Mouse (Mus musculus): Measurements from ENCODE around the gene Zdhhc19. TPM values are rescaled to one million over a fixed set of nuclear protein-coding genes. Genes with fewer than 3 reads are reported as not detected.

The Zdhhc19 gene
- polyA plus RNA-seq, 1 experiment = not detected

GRCm38 (mm10) chr16:32586482-32586881, 90.4 kb downstream of the Zdhhc19 start:
- WGBS = 95% methylated on average over 4 of the region's 4 CpGs

GRCm38 (mm10) chr16:32588568-32588967, 92.5 kb downstream of the Zdhhc19 start:
- 96% methylated on average over 3 of the region's 3 CpGs for WGBS
- no peak for TF ChIP-seq CTCF (IDR thresholded peaks at IDR 0.05; ENCODE audit: borderline replicate concordance, control insufficient read depth, extremely low read depth, insufficient read depth, low read length, poor library complexity)
- no peak for TF ChIP-seq POLR2A (IDR thresholded peaks at IDR 0.05; ENCODE audit: control insufficient read depth, extremely low read depth, insufficient read depth, low read length, poor library complexity)
- DNase-seq = no peak
- H3K27me3 ChIP-seq (ENCODE audit: control insufficient read depth, insufficient read depth, low read length) = no peaks in the 10 kb centered on the region
- H3K36me3 ChIP-seq (ENCODE audit: control insufficient read depth, insufficient read depth, low read length) = no peaks in the 10 kb centered on the region
- no peak overlapping the region for H3K27ac ChIP-seq (ENCODE audit: control insufficient read depth, insufficient read depth, low read length)
- no peak overlapping the region for H3K4me3 ChIP-seq (ENCODE audit: control insufficient read depth, insufficient read depth, low read length)
- peaks cover 4% of the 10 kb centered on the region for H3K4me1 ChIP-seq (replicated peaks; ENCODE audit: control insufficient read depth, insufficient read depth, low read length)

More at GRCm38 (mm10) chr16:32586482-32586881, 90.4 kb downstream of the Zdhhc19 start:
- Histone ChIP-seq H3K27me3 (ENCODE audit: control insufficient read depth, insufficient read depth, low read length) (no peaks in the 10 kb centered on the region), H3K27ac (ENCODE audit: control insufficient read depth, insufficient read depth, low read length) (no peak overlapping the region), H3K36me3 (ENCODE audit: control insufficient read depth, insufficient read depth, low read length) (no peaks in the 10 kb centered on the region), H3K4me3 (ENCODE audit: control insufficient read depth, insufficient read depth, low read length) (no peak overlapping the region), H3K4me1 (replicated peaks; ENCODE audit: control insufficient read depth, insufficient read depth, low read length) (no peaks in the 10 kb centered on the region)
- DNase-seq = no peak
- TF ChIP-seq POLR2A (IDR thresholded peaks at IDR 0.05; ENCODE audit: control insufficient read depth, extremely low read depth, insufficient read depth, low read length, poor library complexity) (no peak), CTCF (IDR thresholded peaks at IDR 0.05; ENCODE audit: borderline replicate concordance, control insufficient read depth, extremely low read depth, insufficient read depth, low read length, poor library complexity) (no peak)

- WGBS = 94% methylated on average over 8 of the region's 8 CpGs
- Histone ChIP-seq H3K4me1 (replicated peaks; ENCODE audit: control insufficient read depth, insufficient read depth, low read length) (peaks cover 21% of the 10 kb centered on the region), H3K36me3 (ENCODE audit: control insufficient read depth, insufficient read depth, low read length) (no peaks in the 10 kb centered on the region), H3K27ac (ENCODE audit: control insufficient read depth, insufficient read depth, low read length) (no peak overlapping the region), H3K4me3 (ENCODE audit: control insufficient read depth, insufficient read depth, low read length) (no peak overlapping the region), H3K27me3 (ENCODE audit: control insufficient read depth, insufficient read depth, low read length) (no peaks in the 10 kb centered on the region)
- DNase-seq = no peak
- TF ChIP-seq CTCF (IDR thresholded peaks at IDR 0.05; ENCODE audit: borderline replicate concordance, control insufficient read depth, extremely low read depth, insufficient read depth, low read length, poor library complexity) = no peak
- TF ChIP-seq POLR2A (IDR thresholded peaks at IDR 0.05; ENCODE audit: control insufficient read depth, extremely low read depth, insufficient read depth, low read length, poor library complexity) = no peak
Measured at GRCm38 (mm10) chr16:32591521-32591920, 95.5 kb downstream of the Zdhhc19 start.

- no peaks in the 10 kb centered on the region for H3K27me3 ChIP-seq (ENCODE audit: control insufficient read depth, insufficient read depth, low read length)
- TF ChIP-seq POLR2A (IDR thresholded peaks at IDR 0.05; ENCODE audit: control insufficient read depth, extremely low read depth, insufficient read depth, low read length, poor library complexity) (no peak), CTCF (IDR thresholded peaks at IDR 0.05; ENCODE audit: borderline replicate concordance, control insufficient read depth, extremely low read depth, insufficient read depth, low read length, poor library complexity) (no peak)
- H3K36me3 ChIP-seq (ENCODE audit: control insufficient read depth, insufficient read depth, low read length) = no peaks in the 10 kb centered on the region
- H3K4me3 ChIP-seq (ENCODE audit: control insufficient read depth, insufficient read depth, low read length) = no peak overlapping the region
- DNase-seq = no peak
- peaks cover 21% of the 10 kb centered on the region for H3K4me1 ChIP-seq (replicated peaks; ENCODE audit: control insufficient read depth, insufficient read depth, low read length)
- peak overlapping the region; percentile 70 for H3K27ac ChIP-seq (ENCODE audit: control insufficient read depth, insufficient read depth, low read length)
- 73% methylated on average over 5 of the region's 5 CpGs for WGBS
Measured at GRCm38 (mm10) chr16:32593283-32593805, 97.3 kb downstream of the Zdhhc19 start.

GRCm38 (mm10) chr16:32593916-32594315, 97.9 kb downstream of the Zdhhc19 start:
- no peak overlapping the region for H3K4me3 ChIP-seq (ENCODE audit: control insufficient read depth, insufficient read depth, low read length)
- 14% methylated on average over 5 of the region's 5 CpGs for WGBS

GRCm38 (mm10) chr16:32594701-32595100, 98.6 kb downstream of the Zdhhc19 start:
- TF ChIP-seq CTCF (IDR thresholded peaks at IDR 0.05; ENCODE audit: borderline replicate concordance, control insufficient read depth, extremely low read depth, insufficient read depth, low read length, poor library complexity) = no peak
- no peak for TF ChIP-seq POLR2A (IDR thresholded peaks at IDR 0.05; ENCODE audit: control insufficient read depth, extremely low read depth, insufficient read depth, low read length, poor library complexity)
- H3K36me3 ChIP-seq (ENCODE audit: control insufficient read depth, insufficient read depth, low read length) = no peaks in the 10 kb centered on the region
- peaks cover 21% of the 10 kb centered on the region for H3K4me1 ChIP-seq (replicated peaks; ENCODE audit: control insufficient read depth, insufficient read depth, low read length)
- 26% methylated on average over 5 of the region's 5 CpGs for WGBS
- H3K27ac ChIP-seq (ENCODE audit: control insufficient read depth, insufficient read depth, low read length) = no peak overlapping the region
- peak; percentile 24 for DNase-seq
- no peak overlapping the region for H3K4me3 ChIP-seq (ENCODE audit: control insufficient read depth, insufficient read depth, low read length)
- H3K27me3 ChIP-seq (ENCODE audit: control insufficient read depth, insufficient read depth, low read length) = no peaks in the 10 kb centered on the region

More at GRCm38 (mm10) chr16:32593916-32594315, 97.9 kb downstream of the Zdhhc19 start:
- H3K36me3 ChIP-seq (ENCODE audit: control insufficient read depth, insufficient read depth, low read length) = no peaks in the 10 kb centered on the region
- peak overlapping the region; percentile 70 for H3K27ac ChIP-seq (ENCODE audit: control insufficient read depth, insufficient read depth, low read length)
- peak; percentile 31 for DNase-seq
- no peak for TF ChIP-seq POLR2A (IDR thresholded peaks at IDR 0.05; ENCODE audit: control insufficient read depth, extremely low read depth, insufficient read depth, low read length, poor library complexity)
- TF ChIP-seq CTCF (IDR thresholded peaks at IDR 0.05; ENCODE audit: borderline replicate concordance, control insufficient read depth, extremely low read depth, insufficient read depth, low read length, poor library complexity) = no peak
- peaks cover 21% of the 10 kb centered on the region for H3K4me1 ChIP-seq (replicated peaks; ENCODE audit: control insufficient read depth, insufficient read depth, low read length)
- no peaks in the 10 kb centered on the region for H3K27me3 ChIP-seq (ENCODE audit: control insufficient read depth, insufficient read depth, low read length)

Data from thymus, adult 2 months (tissue).